Mouse (Mus musculus): ENCODE results near the gene Gm13723. TPM values are rescaled to one million over a fixed set of nuclear protein-coding genes. Genes with fewer than 3 reads are reported as not detected.

Gm13723 gene
- polyA plus RNA-seq (2015; fragmentation: Nextera tagmentation; extraction: Ambion mirVana): not detected in 2 replicates

DNA sequence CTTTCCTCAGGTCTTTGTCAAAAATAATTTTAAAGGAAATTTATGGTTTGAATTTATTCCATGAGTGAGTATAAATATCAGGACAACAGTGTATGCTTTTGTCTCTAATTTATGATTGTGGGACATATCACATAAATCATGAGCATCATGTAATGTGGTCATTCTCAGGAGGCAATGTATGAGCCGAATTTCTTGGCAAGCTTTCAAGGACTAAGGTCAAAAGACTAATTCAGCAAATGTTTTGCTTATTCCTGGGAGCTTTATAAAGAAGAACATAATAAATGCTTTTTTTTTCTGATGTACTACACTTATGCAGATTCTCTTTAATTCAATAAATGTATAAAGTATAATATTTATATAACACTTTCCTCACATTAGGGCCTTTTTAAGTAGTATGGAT lies at the start of gene Gm13723:
Gm13723 (minus strand) TSS at position 101 of the 400 bp plus-strand sequence.
- H3K4me2 ChIP-seq: no peak within 1 kb of the TSS
- WGBS (ENCODE audit: insufficient replicate concordance): 48% methylated on average over 1 of the region's 1 CpGs
- H3K9me3 ChIP-seq (replicated peaks): no peaks in the 10 kb centered on the region
- no peaks in the 10 kb centered on the region for H3K4me1 ChIP-seq (replicated peaks)
- no peak within 1 kb of the TSS for H3K27ac ChIP-seq (replicated peaks)
- no peaks in the 10 kb centered on the region for H3K27me3 ChIP-seq
- no peaks in the 10 kb centered on the region for H3K36me3 ChIP-seq (replicated peaks)
- ATAC-seq (ENCODE audit: insufficient read depth): no peak
- H3K4me3 ChIP-seq (replicated peaks): no peak within 1 kb of the TSS
- H3K9ac ChIP-seq: no peak within 1 kb of the TSS

DNA sequence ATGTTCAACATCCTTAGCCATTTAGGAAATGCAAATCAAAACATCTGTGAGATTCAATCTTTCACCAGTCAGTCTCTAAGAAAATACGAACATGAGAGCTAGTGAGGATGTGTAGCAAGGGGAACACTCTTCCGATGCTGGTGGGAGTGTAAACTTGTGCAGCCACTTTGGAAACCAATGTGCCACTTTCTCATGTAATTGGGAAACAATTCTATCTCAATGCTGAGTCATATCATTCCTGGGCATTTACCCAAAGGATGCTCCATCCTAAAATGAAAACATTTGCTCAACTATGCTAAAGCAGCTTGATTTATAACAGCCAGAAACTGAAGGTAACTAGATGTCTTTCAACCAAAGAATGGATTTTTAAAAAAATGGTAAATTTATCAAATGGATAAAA lies 31.0 kb upstream of the Gm13723 start:
- Histone ChIP-seq H3K27ac (replicated peaks) (no peak overlapping the region), H3K4me2 (no peak overlapping the region), H3K9ac (no peak overlapping the region), H3K36me3 (replicated peaks) (no peaks in the 10 kb centered on the region), H3K27me3 (no peaks in the 10 kb centered on the region), H3K4me1 (replicated peaks) (no peaks in the 10 kb centered on the region), H3K9me3 (replicated peaks) (no peaks in the 10 kb centered on the region), H3K4me3 (replicated peaks) (no peak overlapping the region)
- 64% methylated on average over 2 of the region's 2 CpGs for WGBS (ENCODE audit: insufficient replicate concordance)
- ATAC-seq (ENCODE audit: insufficient read depth): no peak

- Histone ChIP-seq H3K27ac (replicated peaks) (no peak within 1 kb of the TSS), H3K9me3 (replicated peaks) (no peaks in the 10 kb centered on the region), H3K9ac (no peak within 1 kb of the TSS), H3K36me3 (replicated peaks) (no peaks in the 10 kb centered on the region), H3K4me1 (replicated peaks) (no peaks in the 10 kb centered on the region), H3K4me3 (replicated peaks) (no peak within 1 kb of the TSS), H3K27me3 (no peaks in the 10 kb centered on the region), H3K4me2 (no peak within 1 kb of the TSS)
- ATAC-seq (ENCODE audit: insufficient read depth): no peak
- 64% methylated on average over 1 of the region's 1 CpGs for WGBS (ENCODE audit: insufficient replicate concordance)
Measured at GRCm38 (mm10) chr2:86892116-86892515, 17.5 kb upstream of the Gm13723 start, which contains the start of gene Olfr1097. Gene Olfr1097, minus strand, starts transcription at chr2:86892216.

GRCm38 (mm10) chr2:86851596-86851995 lies 23.0 kb downstream of the Gm13723 start, which contains the start of gene Olfr1095:
Gene Olfr1095, minus strand, starts transcription at chr2:86851696.
- WGBS (ENCODE audit: insufficient replicate concordance): 71% methylated on average over 3 of the region's 3 CpGs
- Histone ChIP-seq H3K27me3 (no peaks in the 10 kb centered on the region), H3K9ac (no peak within 1 kb of the TSS), H3K36me3 (replicated peaks) (no peaks in the 10 kb centered on the region), H3K4me2 (no peak within 1 kb of the TSS), H3K27ac (replicated peaks) (no peak within 1 kb of the TSS), H3K9me3 (replicated peaks) (no peaks in the 10 kb centered on the region), H3K4me1 (replicated peaks) (no peaks in the 10 kb centered on the region), H3K4me3 (replicated peaks) (no peak within 1 kb of the TSS)
- no peak for ATAC-seq (ENCODE audit: insufficient read depth)

- no peak within 1 kb of the TSS for H3K4me2 ChIP-seq
- no peak for ATAC-seq (ENCODE audit: insufficient read depth)
Measured at GRCm38 (mm10) chr2:86824363-86824762, 50.2 kb downstream of the Gm13723 start, which contains the start of gene Olfr1094. Gene Olfr1094, plus strand, starts transcription at chr2:86824663.

More at GRCm38 (mm10) chr2:86824363-86824762, 50.2 kb downstream of the Gm13723 start, which contains the start of gene Olfr1094:
- no peaks in the 10 kb centered on the region for H3K9me3 ChIP-seq (replicated peaks)
- H3K27me3 ChIP-seq: no peaks in the 10 kb centered on the region
- H3K9ac ChIP-seq: no peak within 1 kb of the TSS
- no peak within 1 kb of the TSS for H3K4me3 ChIP-seq (replicated peaks)
- H3K27ac ChIP-seq (replicated peaks): no peak within 1 kb of the TSS
- no peaks in the 10 kb centered on the region for H3K36me3 ChIP-seq (replicated peaks)
- no peaks in the 10 kb centered on the region for H3K4me1 ChIP-seq (replicated peaks)

Other genes with a start within 250 kb of the Gm13723 start
- not detected in 2 replicates for gene Olfr1084, start 235.1 kb downstream of the Gm13723 start, polyA plus RNA-seq (2015; fragmentation: Nextera tagmentation; extraction: Ambion mirVana)
- gene Olfr1085, start 212.8 kb downstream of the Gm13723 start, polyA plus RNA-seq (2015; fragmentation: Nextera tagmentation; extraction: Ambion mirVana): not detected in 2 replicates
- not detected in 2 replicates for gene Olfr1086, start 194.7 kb downstream of the Gm13723 start, polyA plus RNA-seq (2015; fragmentation: Nextera tagmentation; extraction: Ambion mirVana)
- not detected in 2 replicates for gene Olfr1087, start 176.4 kb downstream of the Gm13723 start, polyA plus RNA-seq (2015; fragmentation: Nextera tagmentation; extraction: Ambion mirVana)
- not detected in 2 replicates for gene Olfr1089, start 141.1 kb downstream of the Gm13723 start, polyA plus RNA-seq (2015; fragmentation: Nextera tagmentation; extraction: Ambion mirVana)
- not detected in 2 replicates for gene Olfr1090, start 115.8 kb downstream of the Gm13723 start, polyA plus RNA-seq (2015; fragmentation: Nextera tagmentation; extraction: Ambion mirVana)
- gene Olfr1093, start 92.3 kb downstream of the Gm13723 start, polyA plus RNA-seq (2015; fragmentation: Nextera tagmentation; extraction: Ambion mirVana): not detected in 2 replicates
- gene Olfr141, start 64.8 kb downstream of the Gm13723 start, polyA plus RNA-seq (2015; fragmentation: Nextera tagmentation; extraction: Ambion mirVana): not detected in 2 replicates
- gene Olfr1094, start 50.1 kb downstream of the Gm13723 start, polyA plus RNA-seq (2015; fragmentation: Nextera tagmentation; extraction: Ambion mirVana): not detected in 2 replicates
- gene Olfr1095, start 23.1 kb downstream of the Gm13723 start, polyA plus RNA-seq (2015; fragmentation: Nextera tagmentation; extraction: Ambion mirVana): not detected in 2 replicates
- not detected in 2 replicates for gene Olfr1097, start 17.4 kb upstream of the Gm13723 start, polyA plus RNA-seq (2015; fragmentation: Nextera tagmentation; extraction: Ambion mirVana)
- not detected in 2 replicates for gene Olfr1098, start 49.7 kb upstream of the Gm13723 start, polyA plus RNA-seq (2015; fragmentation: Nextera tagmentation; extraction: Ambion mirVana)
- gene Olfr1099, start 85.9 kb upstream of the Gm13723 start, polyA plus RNA-seq (2015; fragmentation: Nextera tagmentation; extraction: Ambion mirVana): not detected in 2 replicates
- not detected in 2 replicates for gene Olfr1100, start 105.2 kb upstream of the Gm13723 start, polyA plus RNA-seq (2015; fragmentation: Nextera tagmentation; extraction: Ambion mirVana)
- gene Olfr1101, start 116.4 kb upstream of the Gm13723 start, polyA plus RNA-seq (2015; fragmentation: Nextera tagmentation; extraction: Ambion mirVana): not detected in 2 replicates
- gene Olfr1102, start 123.6 kb upstream of the Gm13723 start, polyA plus RNA-seq (2015; fragmentation: Nextera tagmentation; extraction: Ambion mirVana): not detected in 2 replicates
- gene Olfr1104, start 152.3 kb upstream of the Gm13723 start, polyA plus RNA-seq (2015; fragmentation: Nextera tagmentation; extraction: Ambion mirVana): not detected in 2 replicates
- gene Olfr1105, start 161.7 kb upstream of the Gm13723 start, polyA plus RNA-seq (2015; fragmentation: Nextera tagmentation; extraction: Ambion mirVana): not detected in 2 replicates
- not detected in 2 replicates for gene Olfr1106, start 177.5 kb upstream of the Gm13723 start, polyA plus RNA-seq (2015; fragmentation: Nextera tagmentation; extraction: Ambion mirVana)
- gene Olfr1107, start 201.0 kb upstream of the Gm13723 start, polyA plus RNA-seq (2015; fragmentation: Nextera tagmentation; extraction: Ambion mirVana): not detected in 2 replicates
- not detected in 2 replicates for gene Olfr1109, start 221.2 kb upstream of the Gm13723 start, polyA plus RNA-seq (2015; fragmentation: Nextera tagmentation; extraction: Ambion mirVana)
- not detected in 2 replicates for gene Olfr259, start 239.8 kb upstream of the Gm13723 start, polyA plus RNA-seq (2015; fragmentation: Nextera tagmentation; extraction: Ambion mirVana)